Mouse (Mus musculus) kidney, postnatal 14 days (tissue): ENCODE results near the gene Zyx.

Experiments
- DNase-seq: peaks from one replicate; pipeline ENCODE4 v3.0.0; 2022; ENCODE audit warnings: mixed read lengths

Zyx gene

DNA sequence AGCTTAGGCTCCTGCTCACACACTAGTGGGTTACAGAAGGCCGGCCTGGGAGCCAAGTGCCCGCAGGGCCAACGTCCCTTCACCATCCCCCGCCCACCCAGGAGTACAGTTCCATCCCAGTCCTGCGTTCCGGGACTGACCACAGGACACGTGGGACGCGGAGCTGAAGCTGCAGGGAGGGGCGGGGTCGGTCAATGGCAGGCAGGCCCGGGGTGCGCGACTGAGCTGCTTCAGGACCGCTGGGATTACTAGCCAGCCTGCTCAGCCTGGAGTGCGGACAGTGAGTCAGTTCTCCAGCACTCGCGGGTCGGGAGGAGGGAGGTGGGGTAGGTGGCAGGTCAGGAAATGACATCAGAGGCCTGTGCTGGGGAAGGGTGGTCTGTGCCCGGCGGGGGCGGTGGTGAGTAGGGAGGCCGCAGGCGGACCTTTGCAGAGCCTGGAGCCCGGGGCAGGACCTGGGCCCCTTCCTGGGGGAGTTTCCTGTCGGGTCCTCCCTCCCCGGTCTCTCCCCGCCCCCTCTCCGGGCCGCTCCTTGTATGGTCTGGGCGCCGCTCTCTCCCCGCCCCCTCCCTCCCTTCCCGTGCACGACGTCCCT, at the start of gene Zyx:
Zyx (plus strand) TSS at position 205 of the 595 bp plus-strand sequence.
- DNase-seq, result peak; percentile 95

- peak; percentile 7 for DNase-seq
Measured at GRCm38 (mm10) chr6:42309816-42310378, 39.5 kb upstream of the Zyx start.

GRCm38 (mm10) chr6:42310427-42311053, 38.9 kb upstream of the Zyx start:
- no peak for DNase-seq

GRCm38 (mm10) chr6:42318293-42318692, 31.1 kb upstream of the Zyx start:
- DNase-seq, result no peak

DNA sequence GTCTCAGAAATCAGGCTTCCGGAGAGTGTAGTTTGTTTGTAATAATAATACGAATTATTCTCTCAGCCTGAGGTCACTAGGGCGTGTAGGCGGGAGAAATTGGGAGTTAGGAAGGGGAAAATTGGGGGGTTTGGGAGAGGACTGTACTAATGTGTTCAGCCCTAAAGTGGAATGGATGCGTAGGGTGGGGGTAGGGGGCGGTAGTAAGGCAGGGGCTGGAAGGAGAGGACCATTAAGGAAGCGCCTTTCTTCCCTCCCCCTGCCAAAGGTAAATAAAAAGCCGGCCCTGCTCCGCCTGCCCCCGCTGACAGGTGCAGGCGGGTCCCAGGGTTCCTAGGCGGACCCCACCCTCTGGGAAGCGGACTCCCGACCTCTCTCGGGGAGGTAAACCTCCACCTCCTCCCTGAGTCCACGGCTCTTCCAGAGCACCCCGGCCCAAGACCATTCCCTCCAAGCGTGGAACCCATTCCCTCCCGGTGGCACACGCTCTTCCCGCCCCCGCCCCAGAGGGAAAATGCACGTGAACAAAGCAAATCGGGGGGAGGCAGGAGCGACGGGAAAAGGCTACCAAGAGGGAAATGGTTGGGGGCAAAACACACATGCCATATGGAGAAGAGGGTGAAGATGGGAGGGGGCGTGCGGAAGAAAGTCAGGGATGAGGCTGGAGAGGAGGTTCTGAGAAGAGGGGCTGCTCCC, 25.9 kb upstream of the Zyx start:
- DNase-seq, result no peak

DNA sequence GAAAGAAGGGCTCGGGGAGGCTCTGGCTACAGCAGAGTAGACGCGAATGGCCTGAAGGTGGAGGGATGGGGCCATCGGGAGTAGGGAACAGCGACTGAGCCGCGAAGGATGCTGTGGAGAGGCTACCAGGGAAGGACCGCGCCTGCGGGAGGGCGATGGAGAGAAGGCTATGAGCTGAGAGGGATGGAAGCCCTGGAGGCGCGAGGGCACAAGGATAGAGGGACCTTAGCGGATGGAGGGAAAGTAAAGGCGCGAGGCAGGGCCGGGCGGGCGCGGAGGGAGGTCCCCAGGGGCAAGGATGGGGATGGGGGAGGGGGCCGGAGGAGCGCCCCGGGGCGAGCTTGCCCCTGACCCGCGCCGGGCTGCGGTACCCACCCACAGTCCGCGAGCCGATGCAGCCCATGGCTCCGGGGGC, 25.4 kb upstream of the Zyx start:
- peak; percentile 5 for DNase-seq

- peak; percentile 25 for DNase-seq
Measured at GRCm38 (mm10) chr6:42324482-42325267, 24.8 kb upstream of the Zyx start, which contains the start of gene Fam131b. Gene Fam131b, minus strand, starts transcription at chr6:42324643.

DNA sequence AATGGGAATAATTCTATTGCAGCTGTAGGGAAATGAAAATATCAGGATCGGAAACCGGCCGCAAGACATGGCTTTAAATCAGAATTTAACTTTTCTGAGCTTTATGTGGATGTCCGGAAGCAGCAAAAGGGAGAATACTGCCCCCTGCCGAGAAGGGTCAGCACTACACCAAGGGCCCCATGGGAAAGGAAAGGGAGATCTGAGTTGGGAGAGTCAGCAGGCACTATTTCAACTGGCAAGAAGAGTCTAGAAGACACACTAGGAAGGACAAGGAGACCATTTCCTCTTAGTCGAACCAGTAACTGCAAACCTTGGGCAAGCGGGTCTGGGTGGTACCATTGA, 24.2 kb upstream of the Zyx start:
- DNase-seq, result peak; percentile 69

DNA sequence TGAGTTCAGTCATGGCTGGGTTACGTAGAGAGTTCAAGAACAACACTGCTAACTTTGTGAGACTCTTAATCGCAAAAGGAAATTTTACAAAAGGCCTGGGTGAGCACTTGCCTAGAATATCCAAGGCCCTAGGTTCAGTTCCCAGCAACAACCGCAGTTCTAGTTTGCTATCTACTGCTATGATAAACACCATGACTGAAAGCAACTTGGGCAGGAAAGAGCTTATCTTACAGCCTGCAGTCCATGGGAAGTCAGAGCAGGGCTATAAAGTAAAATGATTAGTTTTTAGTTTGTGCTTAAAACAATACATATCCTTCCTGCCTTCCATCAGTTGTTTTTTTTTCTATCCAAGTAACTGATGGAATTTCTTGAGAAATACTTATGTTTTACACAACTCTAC, 22.9 kb upstream of the Zyx start:
- no peak for DNase-seq

DNA sequence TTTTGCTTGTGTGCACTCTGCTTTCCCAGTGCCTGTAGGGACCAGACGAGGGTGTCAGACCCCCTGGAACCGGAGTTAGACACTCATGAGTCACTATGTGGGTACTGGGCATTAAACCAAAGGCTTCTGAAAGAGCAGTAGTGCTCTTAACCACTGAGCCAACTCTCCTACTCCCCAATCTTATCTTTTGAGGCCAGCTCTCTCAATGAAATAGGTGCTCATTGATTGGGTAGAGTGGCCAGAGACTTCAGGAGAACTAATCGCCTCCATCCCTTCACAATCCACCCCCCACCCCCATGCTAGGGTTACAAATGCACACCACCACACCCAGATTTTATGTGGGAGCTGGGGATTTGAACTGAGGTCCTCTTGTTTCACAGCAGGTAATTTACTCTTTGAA, 20.7 kb upstream of the Zyx start:
- DNase-seq, result no peak

- DNase-seq, result no peak
Measured at GRCm38 (mm10) chr6:42330216-42330615, 19.2 kb upstream of the Zyx start.

- peak; percentile 11 for DNase-seq
Measured at GRCm38 (mm10) chr6:42330946-42331345, 18.5 kb upstream of the Zyx start.

DNA sequence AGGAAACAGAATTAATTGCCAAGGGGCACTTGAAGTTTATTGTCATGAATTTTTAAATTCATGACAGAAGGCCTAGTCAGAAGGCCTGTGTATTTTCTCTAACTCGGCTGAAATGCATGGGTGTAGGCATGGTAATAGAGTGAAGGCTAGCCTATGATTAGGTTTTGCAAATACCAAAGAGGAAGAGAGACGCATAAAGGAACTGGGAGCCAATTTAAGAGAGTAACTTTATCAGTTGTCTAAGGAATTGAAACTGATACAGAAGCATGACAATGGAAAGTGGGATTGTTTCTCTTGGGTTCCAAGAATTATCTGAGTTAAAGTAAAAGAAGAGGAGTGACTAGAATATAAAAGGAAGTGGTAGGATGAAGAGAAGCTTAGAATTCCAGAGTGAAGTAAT, 10.2 kb upstream of the Zyx start:
- DNase-seq, result no peak

GRCm38 (mm10) chr6:42339981-42340380, 9.4 kb upstream of the Zyx start:
- no peak for DNase-seq

- DNase-seq, result no peak
Measured at GRCm38 (mm10) chr6:42342171-42342570, 7.3 kb upstream of the Zyx start.

- no peak for DNase-seq
Measured at GRCm38 (mm10) chr6:42343361-42344120, 5.9 kb upstream of the Zyx start.

- DNase-seq, result no peak
Measured at GRCm38 (mm10) chr6:42344255-42344654, 5.2 kb upstream of the Zyx start.

DNA sequence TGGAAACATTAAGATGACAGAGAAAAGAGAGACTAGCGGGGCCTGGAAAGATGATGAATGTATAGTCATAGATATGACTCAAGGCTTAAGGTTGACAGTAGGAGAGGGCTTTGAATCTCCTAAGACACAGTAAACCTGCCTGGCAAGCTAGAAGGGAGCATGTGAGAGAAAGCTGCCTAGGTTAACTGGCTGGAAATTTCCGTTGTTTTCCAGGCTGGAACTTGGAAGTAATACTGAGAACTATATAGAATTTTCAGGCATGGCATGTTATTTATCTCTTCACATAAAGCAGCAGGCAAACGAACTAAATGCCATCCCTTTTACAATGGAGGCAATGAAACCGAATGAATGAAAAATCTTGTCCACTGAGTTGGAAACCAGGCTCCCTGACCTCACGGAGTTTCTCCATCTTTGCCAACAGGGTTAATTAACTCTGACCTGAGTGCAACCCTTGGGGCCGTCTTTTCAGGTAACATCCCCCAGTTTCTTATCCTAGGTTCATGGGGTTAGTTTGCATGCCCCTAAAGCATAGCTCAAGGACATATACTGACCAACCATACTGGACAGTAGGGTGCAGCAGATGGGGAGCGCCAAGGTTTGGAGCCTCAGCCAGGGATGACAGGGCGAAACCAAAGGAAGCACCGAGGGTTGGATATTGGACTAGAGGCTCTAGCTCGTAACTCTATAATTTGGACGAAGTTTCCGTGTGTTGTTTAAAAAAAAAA, 987 bp upstream of the Zyx start:
- no peak for DNase-seq

DNA sequence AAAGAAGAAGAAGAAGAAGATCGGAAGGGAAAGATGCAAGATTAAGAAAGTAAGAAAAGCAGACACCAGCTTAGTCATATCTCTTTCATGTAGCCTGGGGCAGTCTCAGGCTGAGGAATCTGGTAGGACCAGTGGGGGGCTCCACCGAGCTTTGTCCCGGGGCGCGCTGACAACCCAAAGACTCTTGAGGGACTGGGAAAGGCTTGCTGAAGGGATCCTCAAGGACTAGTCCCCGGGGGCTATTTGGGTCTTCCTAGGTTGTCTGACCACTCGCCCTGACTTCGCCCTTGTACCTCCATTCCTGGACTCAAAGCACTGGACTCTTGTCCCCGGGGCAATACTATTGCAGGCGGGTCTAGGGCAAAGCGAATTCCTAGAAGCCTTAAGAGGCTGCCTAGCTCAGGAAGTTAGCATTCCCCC, 414 bp upstream of the Zyx start:
- peak; percentile 79 for DNase-seq

- peak; percentile 93 for DNase-seq
Measured at GRCm38 (mm10) chr6:42350021-42350967, 864 bp downstream of the Zyx start.
